Mouse (Mus musculus): ENCODE measurements around the gene Akr1c18. TPM values are rescaled to one million over a fixed set of nuclear protein-coding genes. Genes with fewer than 3 reads are reported as not detected.

Gene Akr1c18
- total RNA-seq, 2 experiments from 2014 or later: 0.20 TPM; not detected in 1

GRCm38 (mm10) chr13:4110281-4111188, 39.9 kb downstream of the Akr1c18 start:
- intact Hi-C loops (cut with DNase I): loop anchor here (10.0 kb wide), 1 partner anchor 174 kb away; no protein-coding TSS in a partner anchor
- DNase-seq: no peak

DNA sequence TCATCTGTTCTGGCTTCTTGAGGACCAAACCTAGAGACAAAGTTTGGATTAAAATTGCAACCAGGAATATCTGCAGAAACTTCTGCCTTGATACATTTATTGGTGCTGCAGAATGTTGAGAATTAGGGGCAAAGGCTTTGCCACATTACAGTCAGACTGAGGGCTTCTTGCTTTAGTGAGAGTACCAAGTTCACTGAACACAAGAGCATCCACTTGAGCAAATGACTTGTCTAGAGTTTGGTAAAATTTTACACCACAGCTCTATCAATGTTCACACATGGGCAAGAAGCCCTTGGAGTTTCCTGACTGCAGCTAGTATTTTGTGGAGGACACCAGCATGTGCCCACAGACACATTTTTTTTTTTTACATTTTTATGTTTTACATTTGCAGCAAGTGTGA, 47.7 kb downstream of the Akr1c18 start:
- intact Hi-C loops (cut with DNase I): no loop called here

DNA sequence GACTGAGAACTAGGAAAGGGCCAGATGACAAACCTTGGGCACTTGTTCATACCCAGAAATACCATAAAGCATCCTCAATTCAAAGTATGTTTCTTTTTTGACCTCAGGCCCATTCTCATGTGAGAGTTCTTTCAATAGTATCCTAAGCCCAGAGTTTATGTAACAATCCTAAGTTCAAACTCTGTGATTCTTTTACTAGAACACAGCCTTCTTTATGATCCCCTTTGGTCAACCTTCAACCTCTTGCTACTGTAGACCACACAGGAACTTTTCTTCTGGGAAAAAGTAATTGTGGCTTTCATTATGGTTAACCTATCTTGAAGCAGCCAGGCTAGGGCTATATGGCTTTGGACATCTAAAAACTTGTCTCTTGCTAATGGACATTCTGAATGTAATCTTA, 48.8 kb downstream of the Akr1c18 start:
- intact Hi-C loops (cut with DNase I): no loop called here
- DNase-seq: no peak

More for the DNA sequence above, 47.7 kb downstream of the Akr1c18 start:
- DNase-seq: no peak

Other genes starting within 250 kb of the Akr1c18 start
- 10 to 100 TPM; 33.7 to 42.7 TPM for gene Net1, start 232.4 kb downstream of the Akr1c18 start, total RNA-seq (2021)
- gene Tubal3, start 232.4 kb downstream of the Akr1c18 start, total RNA-seq (2021): not detected
- gene Ucn3, start 205.3 kb downstream of the Akr1c18 start, total RNA-seq (2021): not detected
- gene Akr1c14, start 101.6 kb downstream of the Akr1c18 start, total RNA-seq (2021): 1 to 10 TPM; 1.5 to 1.9 TPM
- gene Akr1c13, start 40.5 kb upstream of the Akr1c18 start, total RNA-seq (2021): under 1 TPM in 1 of 2 experiments, not detected in 1; 0.77 TPM
- under 1 TPM; 0.20 to 0.28 TPM for gene Akr1c19, start 78.0 kb upstream of the Akr1c18 start, total RNA-seq (2021)
- gene Akr1c12, start 128.8 kb upstream of the Akr1c18 start, total RNA-seq (2021): not detected

All from gastrocnemius, postnatal 36 days (tissue).